Mouse (Mus musculus) testis, adult 2 months (tissue): ENCODE results near the gene Zbtb39. TPM values are rescaled to one million over a fixed set of nuclear protein-coding genes. Genes with fewer than 3 reads are reported as not detected.

Experiments used
- H3K27ac ChIP-seq: fragments of 200-500 bp; 2 replicates; pipeline ENCODE4 v1.5.1; 2012; ENCODE audit warnings: low read depth, low read length; ENCODE audit not compliant: control insufficient read depth, insufficient read depth
- H3K27me3 ChIP-seq: fragments of 200-500 bp; 2 replicates; pipeline ENCODE4 v1.6.1; 2012; ENCODE audit warnings: mild to moderate bottlenecking, low read length, moderate library complexity; ENCODE audit not compliant: control insufficient read depth, insufficient read depth
- H3K36me3 ChIP-seq: fragments of 200-500 bp; 2 replicates; pipeline ENCODE4 v1.6.1; 2012; ENCODE audit warnings: mild to moderate bottlenecking, low read length; ENCODE audit not compliant: control insufficient read depth, insufficient read depth
- H3K4me1 ChIP-seq: fragments of 200-500 bp; 2 replicates; pipeline ENCODE4 v1.6.1; 2012; ENCODE audit warnings: low read length; ENCODE audit not compliant: control insufficient read depth, insufficient read depth
- H3K4me3 ChIP-seq: fragments of 200-500 bp; 2 replicates; pipeline ENCODE4 v1.5.1; 2012; ENCODE audit warnings: low read depth, mild to moderate bottlenecking, low read length, moderate library complexity, mixed read lengths; ENCODE audit not compliant: control insufficient read depth
- CTCF ChIP-seq: fragments of 200-500 bp; IDR thresholded peaks from 2 replicates; pipeline ENCODE4 v1.5.1; 2012; ENCODE audit warnings: low read depth, mild to moderate bottlenecking, inconsistent platforms, low read length, moderate library complexity; ENCODE audit not compliant: control insufficient read depth, insufficient read depth, insufficient replicate concordance
- POLR2A ChIP-seq: fragments of 200-500 bp; IDR thresholded peaks from 2 replicates; pipeline ENCODE4 v1.6.1; 2012; ENCODE audit warnings: low read depth, mild to moderate bottlenecking, inconsistent platforms, low read length, moderate library complexity; ENCODE audit not compliant: control insufficient read depth
- polyA plus RNA-seq: library from polyadenylated mRNA; depleted of rRNA; stranded (reverse); fragments of >200 nt; gene quantifications from 2 replicates; pipeline ENCODE4 v1.2.3, GENCODE M21; 2012

Gene Zbtb39
- polyA plus RNA-seq, 1 experiment, result 4.4 TPM

DNA sequence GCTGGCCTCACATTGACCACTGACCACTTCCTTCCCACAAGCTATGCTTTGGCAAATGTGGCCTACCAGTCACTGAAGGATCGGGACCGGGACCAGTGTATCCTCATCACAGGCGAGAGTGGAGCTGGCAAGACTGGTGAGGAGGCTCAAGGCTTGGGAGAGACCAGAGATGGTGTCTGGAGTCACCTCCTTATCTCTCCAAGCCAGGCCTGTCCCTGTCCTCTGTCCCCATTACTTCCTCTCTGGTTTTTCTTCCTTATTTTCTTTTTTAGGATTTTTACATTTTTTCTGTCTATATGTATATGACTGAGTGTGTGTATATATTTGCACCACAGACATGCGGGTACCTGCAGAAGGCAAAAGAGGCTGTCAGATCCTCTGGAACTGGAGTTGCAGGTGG lies 33.6 kb upstream of the Zbtb39 start:
- Histone ChIP-seq H3K4me3 (no peak overlapping the region), H3K27me3 (no peaks in the 10 kb centered on the region), H3K4me1 (no peaks in the 10 kb centered on the region), H3K27ac (no peak overlapping the region), H3K36me3 (no peaks in the 10 kb centered on the region; the same call in 1 of the 2 replicates)
- TF ChIP-seq POLR2A (no peak), CTCF (no peak)

DNA sequence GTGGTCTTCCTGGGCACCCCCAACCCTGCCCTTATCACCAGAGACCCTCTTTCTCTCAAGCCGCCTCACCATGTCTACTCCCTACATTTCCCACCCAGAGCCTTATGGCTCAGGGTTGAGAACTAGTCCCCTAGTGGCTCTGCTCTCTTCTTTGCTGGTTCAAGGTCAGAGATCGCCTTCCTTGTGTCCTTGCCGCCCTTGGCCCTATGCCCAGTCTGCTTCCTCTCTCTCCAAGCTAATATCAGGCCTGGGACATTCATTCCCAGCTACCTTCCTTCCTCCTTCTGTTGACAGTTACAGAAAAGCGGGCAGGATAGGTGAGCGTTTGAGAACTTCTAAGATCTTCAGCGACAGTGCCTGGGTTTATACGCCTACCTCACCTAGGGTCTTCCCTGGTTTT lies 31.6 kb upstream of the Zbtb39 start:
- Histone ChIP-seq H3K4me1 (no peaks in the 10 kb centered on the region; the same call in 1 of the 2 replicates), H3K36me3 (no peaks in the 10 kb centered on the region; the same call in 1 of the 2 replicates), H3K27ac (no peak overlapping the region), H3K27me3 (no peaks in the 10 kb centered on the region), H3K4me3 (no peak overlapping the region)
- TF ChIP-seq CTCF, result no peak
- no peak for TF ChIP-seq POLR2A

DNA sequence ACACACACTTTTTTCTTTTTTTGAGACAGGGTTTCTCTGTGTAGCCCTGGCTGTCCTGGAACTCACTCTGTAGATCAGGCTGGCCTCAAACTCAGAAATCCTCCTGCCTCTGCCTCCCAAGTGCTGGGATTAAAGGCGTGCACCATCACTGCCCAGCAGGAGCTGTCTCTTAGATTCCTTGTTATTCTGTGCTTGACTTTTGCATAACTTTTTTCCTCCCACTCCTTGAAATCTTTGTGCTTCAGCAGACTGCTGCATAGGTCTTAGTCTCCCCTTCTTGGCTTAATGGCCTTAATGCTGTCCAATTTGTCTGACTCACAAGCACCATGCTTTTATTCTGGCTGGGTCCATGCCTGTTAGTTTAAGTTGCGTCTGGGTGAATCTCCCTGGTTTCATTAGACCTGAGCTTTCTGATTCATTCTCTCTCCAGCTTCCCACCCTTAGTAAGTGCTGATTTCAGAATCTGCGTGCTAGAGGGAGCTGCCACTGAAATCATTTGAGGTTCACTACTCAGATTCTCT lies 30.4 kb upstream of the Zbtb39 start:
- TF ChIP-seq POLR2A (no peak), CTCF (no peak)
- Histone ChIP-seq H3K4me3 (no peak overlapping the region), H3K36me3 (no peaks in the 10 kb centered on the region; the same call in 1 of the 2 replicates), H3K4me1 (peaks cover 2% of the 10 kb centered on the region; the same call in 1 of the 2 replicates), H3K27ac (no peak overlapping the region), H3K27me3 (no peaks in the 10 kb centered on the region)

DNA sequence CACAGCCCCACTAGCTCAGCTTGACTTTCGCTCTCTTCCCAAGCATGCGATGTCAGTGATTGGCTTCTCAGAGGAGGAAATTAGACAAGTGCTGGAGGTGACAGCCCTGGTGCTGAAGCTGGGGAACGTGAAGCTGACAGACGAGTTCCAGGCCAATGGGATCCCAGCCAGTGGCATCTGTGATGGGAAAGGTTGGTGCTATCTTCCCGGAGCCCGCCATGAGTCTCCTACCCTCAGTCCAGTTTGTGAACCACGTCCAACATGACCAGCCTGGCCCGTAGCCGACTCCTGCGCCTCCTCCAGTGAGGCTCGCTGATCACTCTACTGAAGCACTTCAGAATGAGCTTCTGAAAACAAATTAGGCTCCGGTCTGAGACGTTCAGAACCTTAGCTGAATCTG lies 29.0 kb upstream of the Zbtb39 start:
- Histone ChIP-seq H3K36me3 (no peaks in the 10 kb centered on the region; the same call in 1 of the 2 replicates), H3K4me1 (peaks cover 8% of the 10 kb centered on the region), H3K27ac (no peak overlapping the region), H3K27me3 (no peaks in the 10 kb centered on the region), H3K4me3 (no peak overlapping the region)
- TF ChIP-seq CTCF (no peak), POLR2A (no peak)

DNA sequence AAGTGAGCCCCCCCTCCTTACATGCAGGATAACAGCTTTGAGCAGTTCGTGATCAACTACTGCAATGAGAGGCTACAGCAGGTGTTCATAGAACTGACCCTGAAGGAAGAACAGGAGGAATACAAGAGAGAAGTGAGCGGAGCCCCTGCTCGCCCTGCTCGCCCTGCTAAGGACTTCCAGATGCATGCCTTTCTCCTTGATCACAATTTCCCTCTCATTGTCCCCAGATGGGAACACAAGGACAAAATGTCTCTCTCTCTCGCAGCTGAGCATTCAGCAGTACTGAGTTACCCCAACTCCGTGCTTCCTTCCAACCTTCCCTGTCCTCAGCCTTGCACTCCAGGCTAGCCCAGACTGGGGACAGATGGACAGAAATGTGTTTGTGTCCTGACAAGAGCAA lies 26.6 kb upstream of the Zbtb39 start:
- peaks cover 8% of the 10 kb centered on the region for H3K4me1 ChIP-seq
- no peaks in the 10 kb centered on the region; the same call in 1 of the 2 replicates for H3K36me3 ChIP-seq
- TF ChIP-seq CTCF (no peak), POLR2A (no peak)

DNA sequence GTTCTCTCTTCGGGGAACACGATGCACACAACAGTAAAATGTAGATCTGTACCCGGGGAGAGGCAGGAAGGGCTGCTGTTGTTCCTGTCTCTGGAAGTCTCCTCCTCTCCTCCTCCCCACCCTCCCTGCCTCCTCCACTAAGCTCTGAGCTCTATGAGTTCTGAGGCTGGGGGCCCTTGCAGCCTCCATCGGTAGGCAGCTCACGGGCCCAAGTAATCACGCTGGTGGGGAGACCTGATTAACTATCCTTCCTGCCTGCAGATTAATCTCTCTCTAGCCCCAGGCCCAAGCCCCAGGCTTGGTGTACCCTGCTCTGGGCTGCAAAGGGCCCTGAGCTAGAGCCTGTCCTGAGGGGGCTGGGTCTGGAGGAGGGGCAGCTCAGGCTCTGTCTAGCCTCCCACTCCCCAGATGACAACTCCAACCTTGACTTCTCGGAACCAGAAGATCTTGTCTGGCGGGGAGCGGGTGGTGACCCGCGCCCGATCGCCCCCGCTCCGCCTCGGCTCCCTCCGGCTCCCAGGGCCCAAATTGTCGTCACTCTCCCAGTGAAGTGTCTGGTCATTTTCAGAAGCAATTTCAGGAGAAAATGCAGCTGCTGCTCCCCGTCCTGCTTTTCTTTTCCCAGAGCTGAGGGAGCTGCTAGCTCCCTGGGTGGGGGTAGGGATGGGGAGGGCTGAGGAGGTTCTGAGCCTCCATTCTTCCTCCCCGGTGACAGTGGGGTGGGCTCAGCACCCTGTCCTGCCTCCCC lies 17.5 kb upstream of the Zbtb39 start:
- no peaks in the 10 kb centered on the region for H3K4me1 ChIP-seq
- no peak overlapping the region for H3K4me3 ChIP-seq
- peaks cover 3% of the 10 kb centered on the region; the same call in 1 of the 2 replicates for H3K36me3 ChIP-seq
- TF ChIP-seq CTCF (no peak), POLR2A (no peak)
- peak overlapping the region; percentile 63 for H3K27ac ChIP-seq
- no peaks in the 10 kb centered on the region for H3K27me3 ChIP-seq

More for the DNA sequence above, 26.6 kb upstream of the Zbtb39 start:
- Histone ChIP-seq H3K27me3 (no peaks in the 10 kb centered on the region), H3K27ac (no peak overlapping the region), H3K4me3 (no peak overlapping the region)

DNA sequence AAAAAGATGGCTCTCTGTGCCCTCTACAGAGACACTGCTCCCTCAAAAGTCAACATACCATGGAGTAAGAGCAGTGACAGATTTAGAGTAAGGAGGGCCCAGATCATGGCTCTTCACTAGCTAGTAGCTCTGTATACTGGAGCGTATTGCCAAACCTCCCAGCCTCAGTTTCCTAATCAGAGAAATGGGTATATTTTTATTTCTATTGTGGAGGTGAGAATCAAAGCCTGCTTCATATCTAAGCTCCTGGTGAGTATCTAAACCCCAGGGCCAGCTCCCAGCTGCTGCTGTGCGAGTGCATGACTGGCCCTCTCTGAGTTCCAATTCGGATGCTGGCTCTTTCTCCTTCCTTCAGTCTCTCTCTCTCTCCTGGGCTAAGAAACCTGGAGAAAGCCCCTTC lies 15.2 kb upstream of the Zbtb39 start, which contains the start of gene Tac2:
Gene Tac2, plus strand, starts transcription at position 301 of the 400 bp plus-strand sequence.
- TF ChIP-seq CTCF (no peak), POLR2A (no peak)
- H3K27ac ChIP-seq, result no peak within 1 kb of the TSS
- no peak within 1 kb of the TSS for H3K4me3 ChIP-seq
- H3K27me3 ChIP-seq, result no peaks in the 10 kb centered on the region
- H3K36me3 ChIP-seq, result no peaks in the 10 kb centered on the region
- H3K4me1 ChIP-seq, result no peaks in the 10 kb centered on the region

DNA sequence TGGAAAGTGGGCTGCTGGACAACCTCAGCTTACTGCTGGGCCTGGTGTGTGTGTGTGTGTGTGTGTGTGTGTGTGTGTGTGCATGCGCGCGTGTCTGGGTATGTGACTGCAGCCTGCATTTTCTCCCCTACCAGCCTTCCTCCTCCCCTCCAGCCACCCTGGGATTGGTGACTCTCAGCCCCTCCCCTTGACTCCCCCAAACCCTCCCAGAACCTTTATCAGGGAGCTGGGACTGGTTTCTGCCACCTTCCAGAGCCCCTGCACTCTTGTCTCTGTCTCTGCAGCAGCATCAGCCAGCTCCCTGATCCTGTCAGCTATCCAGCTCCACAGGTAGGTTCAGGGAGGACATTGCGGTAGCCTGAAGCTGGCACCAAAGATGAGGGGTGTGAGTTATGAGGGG lies 14.2 kb upstream of the Zbtb39 start:
- Histone ChIP-seq H3K27ac (no peak overlapping the region), H3K4me3 (no peak overlapping the region), H3K36me3 (no peaks in the 10 kb centered on the region), H3K27me3 (no peaks in the 10 kb centered on the region), H3K4me1 (no peaks in the 10 kb centered on the region)
- TF ChIP-seq POLR2A, result no peak
- TF ChIP-seq CTCF, result no peak
